Mouse (Mus musculus) embryonic facial prominence, embryonic 14.5 days (tissue): ENCODE data around the gene Rasal2. TPM values are rescaled to one million over a fixed set of nuclear protein-coding genes. Genes with fewer than 3 reads are reported as not detected.

ENCODE experiments used
- ATAC-seq: fragments of 200-750 bp; cut with Nextera tagmentation; 2 replicates; pipeline ENCODE4 v1.8.0; 2017; ENCODE audit warnings: low read depth, moderate number of reproducible peaks, moderate TSS enrichment
- DNase-seq: peaks from one replicate; pipeline ENCODE4 v3.0.0-alpha.2; 2015; ENCODE audit warnings: low spot score
- H3K27ac ChIP-seq: fragments of 300-500 bp; sonication (generic); replicated peaks from 2 replicates; pipeline ENCODE4 v1.5.1; 2014; ENCODE audit warnings: low read depth, mild to moderate bottlenecking, low read length, moderate library complexity
- H3K27me3 ChIP-seq: fragments of 300-500 bp; sonication (generic); replicated peaks from 2 replicates; pipeline ENCODE4 v1.6.1; 2014; ENCODE audit warnings: low read length; ENCODE audit not compliant: control insufficient read depth, insufficient read depth
- H3K36me3 ChIP-seq: fragments of 300-500 bp; sonication (generic); 2 replicates; pipeline ENCODE4 v1.6.1; 2014; ENCODE audit warnings: low read length, mixed read lengths; ENCODE audit not compliant: control insufficient read depth, insufficient read depth
- H3K4me1 ChIP-seq: fragments of 300-500 bp; sonication (generic); 2 replicates; pipeline ENCODE4 v1.6.1; 2014; ENCODE audit warnings: antibody characterized with exemption, low read length; ENCODE audit not compliant: control insufficient read depth, insufficient read depth
- H3K4me2 ChIP-seq: fragments of 300-500 bp; sonication (generic); 2 replicates; pipeline ENCODE4 v1.6.1; 2014; ENCODE audit warnings: low read depth, mild to moderate bottlenecking, low read length, moderate library complexity, mixed read lengths
- H3K4me3 ChIP-seq: fragments of 300-500 bp; sonication (generic); 2 replicates; pipeline ENCODE4 v1.5.1; 2014; ENCODE audit warnings: low read depth, mild to moderate bottlenecking, low read length
- H3K9ac ChIP-seq: fragments of 300-500 bp; sonication (generic); 2 replicates; pipeline ENCODE4 v1.6.1; 2014; ENCODE audit warnings: low read depth, mild to moderate bottlenecking, low read length, moderate library complexity, mixed read lengths
- H3K9me3 ChIP-seq: fragments of 300-500 bp; sonication (generic); 2 replicates; pipeline ENCODE4 v1.6.1; 2016; ENCODE audit warnings: low read length; ENCODE audit not compliant: control insufficient read depth
- WGBS: fragments of 180-500 bp; shearing (Covaris S2); extraction: QIAGEN DNeasy Blood & Tissue Kit; methylation state at CpG from one replicate; pipeline ENCODE4 v1.1.7; 2014; 5-methylcytosine and 5-hydroxymethylcytosine counted together
- polyA plus RNA-seq: library from polyadenylated mRNA; unstranded; fragments of >200 nt; fragmentation: Nextera tagmentation; extraction: Ambion mirVana; gene quantifications from 2 replicates; pipeline ENCODE4 v1.2.1, GENCODE M21; 2014

The Rasal2 gene
- polyA plus RNA-seq, 1 experiment from 2014 or later, result 12.9 TPM

DNA sequence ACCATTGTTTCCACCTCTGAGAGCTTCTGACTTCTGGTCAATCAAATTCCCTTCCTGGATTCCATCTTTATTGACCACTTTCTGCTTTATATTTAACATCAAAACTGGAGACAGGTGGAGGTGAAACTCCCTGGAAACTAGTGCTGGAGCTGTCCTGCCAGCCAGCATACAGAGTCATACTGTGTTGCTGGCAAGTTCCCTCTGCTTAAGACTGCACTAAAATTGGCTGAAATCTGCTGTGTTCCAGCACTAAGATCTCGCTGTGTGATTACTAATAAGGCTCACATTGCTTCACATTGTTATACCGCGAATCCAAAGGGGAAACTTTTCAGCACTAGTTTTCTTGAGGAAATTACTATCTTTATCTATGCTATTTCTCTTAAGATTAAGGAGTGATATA lies 267.8 kb downstream of the Rasal2 start:
- WGBS, result 93% methylated on average over 3 of the region's 3 CpGs
- no peak for DNase-seq
- no peak overlapping the region for H3K4me3 ChIP-seq

DNA sequence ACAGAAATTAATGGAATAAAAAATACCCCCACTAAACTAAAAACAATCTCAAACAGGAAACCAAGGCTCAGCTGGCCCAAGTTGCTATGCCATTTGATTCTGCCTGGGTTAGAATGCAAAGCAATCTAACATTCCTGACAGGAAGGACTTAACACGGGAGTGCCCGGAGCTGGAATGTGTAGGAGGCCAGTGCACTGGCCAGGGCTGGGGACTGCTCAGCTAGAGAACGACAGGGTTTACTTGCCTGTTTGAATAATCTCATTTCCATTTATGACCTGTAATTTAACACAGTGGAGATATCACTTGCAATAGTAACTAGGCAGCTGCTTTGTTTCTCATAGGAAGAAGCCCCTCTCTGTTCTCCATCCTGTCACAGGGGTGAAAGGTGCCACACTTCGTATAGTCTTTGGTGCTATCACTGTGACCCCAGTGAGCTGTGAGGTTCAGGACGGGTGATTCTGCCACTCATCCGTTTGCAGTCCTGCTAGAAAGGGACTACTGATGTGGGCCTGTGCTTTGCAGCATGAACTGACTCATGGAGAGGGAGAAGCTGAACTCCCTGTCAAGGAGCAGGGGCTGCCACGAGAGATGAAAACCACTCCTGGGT lies 269.0 kb downstream of the Rasal2 start:
- Histone ChIP-seq H3K4me1 (no peaks in the 10 kb centered on the region), H3K9ac (no peak overlapping the region), H3K36me3 (peaks cover 4% of the 10 kb centered on the region; the same call in 1 of the 2 replicates), H3K27ac (no peak overlapping the region), H3K4me2 (no peak overlapping the region), H3K27me3 (no peaks in the 10 kb centered on the region), H3K9me3 (no peaks in the 10 kb centered on the region), H3K4me3 (no peak overlapping the region)
- no peak for DNase-seq
- no peak for ATAC-seq
- WGBS, result 51% methylated on average over 7 of the region's 7 CpGs

More for the DNA sequence above, 267.8 kb downstream of the Rasal2 start:
- ATAC-seq, result no peak
- H3K27ac ChIP-seq, result no peak overlapping the region
- no peaks in the 10 kb centered on the region for H3K4me1 ChIP-seq
- H3K9ac ChIP-seq, result no peak overlapping the region
- H3K4me2 ChIP-seq, result no peak overlapping the region
- peaks cover 4% of the 10 kb centered on the region; the same call in 1 of the 2 replicates for H3K36me3 ChIP-seq
- H3K9me3 ChIP-seq, result no peaks in the 10 kb centered on the region
- no peaks in the 10 kb centered on the region for H3K27me3 ChIP-seq

DNA sequence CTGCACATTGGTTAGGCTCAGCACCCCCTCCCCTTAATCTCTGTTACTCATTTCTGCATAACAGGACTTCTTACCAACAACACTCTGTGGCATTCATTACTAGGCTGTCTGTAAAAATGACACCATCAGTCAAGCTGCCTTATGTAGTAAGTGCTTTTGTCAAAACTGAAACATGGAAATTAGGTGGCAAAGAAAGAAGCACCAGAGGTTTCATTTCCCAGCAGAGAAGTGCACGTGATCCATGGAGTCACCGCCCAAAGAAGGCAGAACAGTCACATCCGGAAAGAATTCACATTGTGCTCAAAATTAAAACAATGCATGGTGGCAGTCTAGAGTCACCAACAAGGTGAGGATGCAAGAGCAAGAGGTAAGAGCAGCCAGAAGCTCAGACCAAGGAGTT lies 271.4 kb downstream of the Rasal2 start:
- Histone ChIP-seq H3K4me1 (no peaks in the 10 kb centered on the region), H3K4me2 (no peak overlapping the region), H3K27me3 (no peaks in the 10 kb centered on the region), H3K9me3 (no peaks in the 10 kb centered on the region), H3K4me3 (no peak overlapping the region), H3K9ac (no peak overlapping the region), H3K36me3 (peaks cover 2% of the 10 kb centered on the region; the same call in 1 of the 2 replicates), H3K27ac (no peak overlapping the region)
- no peak for DNase-seq
- 81% methylated on average over 3 of the region's 3 CpGs for WGBS
- no peak for ATAC-seq

DNA sequence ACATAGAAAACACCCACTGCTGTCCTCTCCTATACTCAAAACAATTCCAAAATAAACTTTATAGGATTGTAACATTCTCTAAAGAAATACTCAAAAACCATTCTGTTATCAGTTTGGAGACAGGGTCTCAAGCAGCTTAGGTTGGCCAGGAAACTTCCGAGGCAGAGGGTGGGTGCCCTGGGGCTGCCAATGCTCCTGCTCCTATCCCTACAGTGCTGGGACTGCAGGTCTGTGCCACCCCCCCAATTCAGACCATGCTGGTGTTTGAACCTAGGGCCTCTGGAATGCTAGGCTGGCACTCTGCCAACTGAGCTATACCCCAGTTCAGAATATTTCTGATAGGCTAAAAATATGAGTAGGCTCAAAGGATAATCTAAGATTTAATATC lies 274.5 kb downstream of the Rasal2 start:
- no peak overlapping the region for H3K4me2 ChIP-seq
- DNase-seq (no peak), ATAC-seq (no peak)
- peaks cover 3% of the 10 kb centered on the region; the same call in 1 of the 2 replicates for H3K36me3 ChIP-seq
- H3K9me3 ChIP-seq, result no peaks in the 10 kb centered on the region
- no peaks in the 10 kb centered on the region for H3K27me3 ChIP-seq
- H3K27ac ChIP-seq, result no peak overlapping the region
- H3K4me3 ChIP-seq, result no peak overlapping the region
- no peak overlapping the region for H3K9ac ChIP-seq
- WGBS, result 85% methylated on average over 1 of the region's 1 CpGs
- no peaks in the 10 kb centered on the region for H3K4me1 ChIP-seq

DNA sequence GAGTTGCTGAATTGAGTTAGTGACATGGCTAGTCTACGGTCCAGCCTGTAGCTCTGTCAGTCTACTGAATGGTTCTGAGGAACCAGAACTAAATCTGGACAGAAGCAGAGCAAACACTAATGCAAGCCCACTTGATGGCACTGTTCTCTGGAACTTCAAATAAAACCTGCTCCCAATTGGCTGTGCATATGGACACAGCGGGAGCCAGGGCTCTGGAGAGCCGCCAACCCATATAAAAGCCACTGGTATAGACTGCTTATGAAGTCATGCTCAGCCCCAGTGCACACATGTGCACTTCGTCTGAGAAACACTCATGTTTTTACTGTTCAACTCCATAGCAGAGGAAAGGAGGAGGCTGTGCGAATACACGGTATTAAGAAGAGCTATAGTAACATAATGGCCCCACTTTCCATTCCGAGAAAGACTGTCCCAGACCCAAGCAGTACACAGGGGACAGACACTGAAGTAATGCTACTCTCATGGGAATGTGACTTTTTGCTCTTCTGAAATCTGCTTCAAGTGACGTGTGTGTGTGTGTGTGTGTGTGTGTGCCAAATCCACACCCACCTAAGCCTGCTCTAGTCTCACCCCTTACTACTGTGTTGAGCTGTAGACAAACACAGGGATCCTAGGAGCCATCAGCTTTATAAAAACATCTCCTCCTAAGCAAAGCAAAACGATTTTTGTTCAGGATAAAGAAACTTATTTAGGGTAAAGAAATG lies 275.1 kb downstream of the Rasal2 start:
- 66% methylated on average over 9 of the region's 9 CpGs for WGBS
- no peak overlapping the region for H3K4me2 ChIP-seq
- H3K4me3 ChIP-seq, result no peak overlapping the region
- no peaks in the 10 kb centered on the region for H3K27me3 ChIP-seq
- no peaks in the 10 kb centered on the region for H3K9me3 ChIP-seq
- ATAC-seq, result peak; percentile 60; the same call in 1 of the 2 replicates
- DNase-seq, result peak; percentile 76
- H3K36me3 ChIP-seq, result peaks cover 3% of the 10 kb centered on the region; the same call in 1 of the 2 replicates
- H3K9ac ChIP-seq, result no peak overlapping the region
- H3K4me1 ChIP-seq, result no peaks in the 10 kb centered on the region
- H3K27ac ChIP-seq, result no peak overlapping the region

DNA sequence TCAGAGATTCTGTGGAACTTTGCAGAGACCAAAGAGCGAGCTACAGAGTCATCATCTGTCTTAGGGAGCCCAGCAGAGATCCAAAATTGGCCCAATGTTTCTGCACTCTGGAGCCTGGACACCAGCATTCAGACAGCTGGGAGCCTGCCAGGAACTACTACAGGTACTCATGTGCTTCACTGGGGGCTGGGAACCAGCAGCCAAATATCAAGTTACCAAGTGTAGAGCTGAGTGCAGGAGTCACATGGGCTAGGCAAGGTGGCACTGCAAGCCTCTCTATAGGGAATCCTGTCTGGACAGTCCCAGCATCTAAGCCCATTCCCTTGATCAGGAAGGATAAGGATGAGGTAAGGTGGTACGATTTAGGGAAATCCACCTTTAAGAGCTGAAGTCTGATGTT lies 284.2 kb downstream of the Rasal2 start:
- no peak for DNase-seq
- no peak for ATAC-seq
- 94% methylated on average over 2 of the region's 2 CpGs for WGBS

DNA sequence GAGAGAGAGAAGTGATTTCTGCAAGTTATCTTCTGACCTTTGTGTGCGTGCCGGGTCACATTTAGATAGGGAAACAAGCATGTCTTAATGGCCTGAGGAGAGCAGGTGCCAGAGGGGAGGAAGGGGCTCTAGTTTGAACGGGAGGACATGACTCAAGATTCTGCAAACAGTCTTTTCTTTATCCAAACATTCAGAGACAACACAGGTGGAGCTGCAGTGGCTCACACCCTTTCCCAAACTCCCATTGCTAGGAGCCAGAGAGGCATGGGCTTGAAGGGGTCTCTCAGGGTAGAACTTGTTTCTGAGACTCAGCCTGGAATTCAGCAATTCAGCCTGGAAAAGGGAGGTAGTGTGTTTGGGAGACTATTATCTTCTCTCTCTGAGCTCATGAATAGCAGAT lies 288.6 kb downstream of the Rasal2 start:
- Histone ChIP-seq H3K27ac (no peak overlapping the region), H3K9me3 (no peaks in the 10 kb centered on the region), H3K9ac (no peak overlapping the region), H3K4me3 (no peak overlapping the region), H3K4me2 (no peak overlapping the region), H3K36me3 (no peaks in the 10 kb centered on the region), H3K27me3 (no peaks in the 10 kb centered on the region), H3K4me1 (no peaks in the 10 kb centered on the region)
- DNase-seq (no peak), ATAC-seq (no peak)
- 77% methylated on average over 3 of the region's 3 CpGs for WGBS

More for the DNA sequence above, 284.2 kb downstream of the Rasal2 start:
- Histone ChIP-seq H3K27me3 (no peaks in the 10 kb centered on the region), H3K9me3 (no peaks in the 10 kb centered on the region), H3K4me1 (no peaks in the 10 kb centered on the region), H3K36me3 (no peaks in the 10 kb centered on the region), H3K9ac (no peak overlapping the region), H3K27ac (no peak overlapping the region), H3K4me2 (no peak overlapping the region), H3K4me3 (no peak overlapping the region)

DNA sequence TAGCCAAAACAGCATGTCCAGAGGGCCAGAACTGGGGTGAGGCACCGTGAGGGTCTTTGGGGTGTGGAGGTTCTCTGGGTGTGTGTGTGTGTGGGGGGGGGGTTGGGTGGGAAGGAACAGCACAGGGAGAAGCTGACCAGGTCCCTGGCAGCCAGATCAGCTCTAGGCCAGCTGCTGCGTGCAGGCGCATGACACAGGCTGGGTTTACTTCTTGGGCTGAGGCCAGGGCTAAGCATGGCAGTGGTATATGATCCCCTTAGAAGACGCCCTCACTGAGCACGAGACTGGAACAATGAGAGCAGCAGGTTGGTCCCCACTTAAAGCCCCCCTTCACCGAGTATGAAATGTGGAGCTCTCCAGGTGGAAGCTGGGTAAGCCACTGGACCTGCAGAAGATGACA lies 293.2 kb downstream of the Rasal2 start:
- Histone ChIP-seq H3K4me2 (no peak overlapping the region), H3K4me3 (no peak overlapping the region), H3K9ac (no peak overlapping the region), H3K4me1 (no peaks in the 10 kb centered on the region), H3K27me3 (no peaks in the 10 kb centered on the region), H3K36me3 (no peaks in the 10 kb centered on the region), H3K27ac (no peak overlapping the region), H3K9me3 (0 out of 2 replicates have a peak, but pooled peaks cover 2% of the 10 kb centered on the region)
- DNase-seq (peak; percentile 66), ATAC-seq (peak; percentile 92)
- WGBS, result 75% methylated on average over 6 of the region's 6 CpGs
